In genomic region chr11:115359293-115359692, GRCm38 (mm10) we compare ENCODE assay signal across 11 mouse cellular contexts. TPM values are rescaled to one million over a fixed set of nuclear protein-coding genes. Genes with fewer than 3 reads are reported as not detected.
DNase-seq lines count a peak whose midpoint lies in the region; ATAC-seq lines count a peak whose summit lies in the region.
"Had no signal": no experiment of that assay in that cellular context is flagged by ENCODE, and none has a peak within 500 bp of the region (broad histone marks: within the 10 kb centered on the region; RNA-seq: fewer than 3 reads in every experiment).

No protein-coding gene starts in this region.

- peaks cover 23% of the 10 kb centered on the region for H3K27me3 ChIP-seq in hindbrain, embryonic 13.5 days
- no peaks in the 10 kb centered on the region for H3K27me3 ChIP-seq in midbrain, embryonic 16.5 days (ENCODE audit: control insufficient read depth, insufficient read depth, low read depth, low read length)

- no peak for ATAC-seq in hindbrain, embryonic 13.5 days (ENCODE audit: low FRiP score)
- ATAC-seq in midbrain, embryonic 16.5 days, result no peak

- 0 out of 2 replicates have a peak overlapping the region, but pooled peaks have one; percentile 10 for H3K4me2 ChIP-seq in hindbrain, embryonic 13.5 days
- no peak overlapping the region for H3K4me2 ChIP-seq in midbrain, embryonic 16.5 days (ENCODE audit: low read length)

- 18% methylated on average over 3 of the region's 3 CpGs for WGBS in hindbrain, embryonic 13.5 days
- 37% methylated on average over 3 of the region's 3 CpGs for WGBS in midbrain, embryonic 16.5 days

- H3K4me3 ChIP-seq in hindbrain, embryonic 13.5 days, result no peak overlapping the region
- no peak overlapping the region for H3K4me3 ChIP-seq in midbrain, embryonic 16.5 days (ENCODE audit: low read depth, low read length)

- H3K9ac ChIP-seq in hindbrain, embryonic 13.5 days, result peak overlapping the region; percentile 53
- H3K9ac ChIP-seq in midbrain, embryonic 16.5 days (ENCODE audit: low read depth, low read length), result no peak overlapping the region

- peaks cover 27% of the 10 kb centered on the region for H3K36me3 ChIP-seq in hindbrain, embryonic 13.5 days
- no peaks in the 10 kb centered on the region; the same call in 1 of the 2 replicates for H3K36me3 ChIP-seq in midbrain, embryonic 16.5 days (ENCODE audit: control insufficient read depth, insufficient read depth, low read length)

- DNase-seq in heart, adult 11 months, result peak; percentile 92
- no peak for DNase-seq in heart, adult 9 months (ENCODE audit: low spot score in 2 of 2)
- DNase-seq in R1 (ENCODE audit: low read depth, low spot score), result peak; percentile 70
- DNase-seq in urinary bladder, postnatal 10 days (ENCODE audit: low spot score), result no peak
- no peak for DNase-seq in frontal cortex, adult 2 months (ENCODE audit: extremely low spot score in 1 of 2, low spot score in 1 of 2)
- no peak for DNase-seq in right cerebral cortex, postnatal 4 days
- DNase-seq: kidney, adult 11 months had no signal

- peaks cover 22% of the 10 kb centered on the region for H3K4me1 ChIP-seq in hindbrain, embryonic 13.5 days (replicated peaks)
- H3K4me1 ChIP-seq in midbrain, embryonic 16.5 days (ENCODE audit: control insufficient read depth, insufficient read depth, low read length), result peaks cover 4% of the 10 kb centered on the region

- peak overlapping the region; percentile 73 for H3K27ac ChIP-seq in hindbrain, embryonic 13.5 days
- peak overlapping the region; percentile 39; the same call in 1 of the 2 replicates for H3K27ac ChIP-seq in midbrain, embryonic 16.5 days (ENCODE audit: low read length)

- H3K9me3 ChIP-seq in hindbrain, embryonic 13.5 days, result no peaks in the 10 kb centered on the region
- no peaks in the 10 kb centered on the region for H3K9me3 ChIP-seq in midbrain, embryonic 16.5 days (replicated peaks; ENCODE audit: control insufficient read depth, low read length, poor library complexity, severe bottlenecking)

RNA-seq across cellular contexts. Expression of gene Hid1, which starts 8.3 kb away (rescaled TPM):
- 41.8 and 42.9 TPM in 2 replicates for polyA plus RNA-seq in hindbrain, embryonic 13.5 days (2015; fragmentation: Nextera tagmentation; extraction: Ambion mirVana)
- 68.6 and 75.2 TPM in 2 replicates for polyA plus RNA-seq in midbrain, embryonic 16.5 days (2015; fragmentation: Nextera tagmentation; extraction: Ambion mirVana)
- 97.9 and 106 TPM in 2 replicates for polyA plus RNA-seq in frontal cortex, adult 2 months (2012; rRNA removed)

RNA-seq across cellular contexts. Expression of gene Cdr2l, which starts 22.4 kb away (rescaled TPM):
- polyA plus RNA-seq in hindbrain, embryonic 13.5 days (2015; fragmentation: Nextera tagmentation; extraction: Ambion mirVana), result 22.4 and 23.2 TPM in 2 replicates
- 18.5 and 21.6 TPM in 2 replicates for polyA plus RNA-seq in midbrain, embryonic 16.5 days (2015; fragmentation: Nextera tagmentation; extraction: Ambion mirVana)
- polyA plus RNA-seq in frontal cortex, adult 2 months (2012; rRNA removed), result 22.7 and 23.1 TPM in 2 replicates
- polyA plus RNA-seq: CD4-positive, CD25-positive, alpha-beta regulatory T cell, adult 4 months had no signal

RNA-seq across cellular contexts. Expression of gene Otop3, which starts 24.8 kb away (rescaled TPM):
- 1.00 and 1.1 TPM in 2 replicates for polyA plus RNA-seq in hindbrain, embryonic 13.5 days (2015; fragmentation: Nextera tagmentation; extraction: Ambion mirVana)
- 0.78 and 0.80 TPM in 2 replicates for polyA plus RNA-seq in midbrain, embryonic 16.5 days (2015; fragmentation: Nextera tagmentation; extraction: Ambion mirVana)
- polyA plus RNA-seq in frontal cortex, adult 2 months (2012; rRNA removed), result 0.30 and 0.34 TPM in 2 replicates
- polyA plus RNA-seq: CD4-positive, CD25-positive, alpha-beta regulatory T cell, adult 4 months; liver, adult 2 months had no signal

RNA-seq across cellular contexts. Expression of gene Ush1g, which starts 37.5 kb away (rescaled TPM):
- polyA plus RNA-seq in hindbrain, embryonic 13.5 days (2015; fragmentation: Nextera tagmentation; extraction: Ambion mirVana), result 0.06 and 0.14 TPM in 2 replicates
- 0.10 and 0.20 TPM in 2 replicates for polyA plus RNA-seq in midbrain, embryonic 16.5 days (2015; fragmentation: Nextera tagmentation; extraction: Ambion mirVana)
- 7.8 and 8.6 TPM in 2 replicates for polyA plus RNA-seq in frontal cortex, adult 2 months (2012; rRNA removed)
- polyA plus RNA-seq: CD4-positive, CD25-positive, alpha-beta regulatory T cell, adult 4 months had no signal

RNA-seq across cellular contexts. Expression of gene Mrpl58, which starts 44.3 kb away (rescaled TPM):
- 196 and 205 TPM in 2 replicates for polyA plus RNA-seq in hindbrain, embryonic 13.5 days (2015; fragmentation: Nextera tagmentation; extraction: Ambion mirVana)
- polyA plus RNA-seq in midbrain, embryonic 16.5 days (2015; fragmentation: Nextera tagmentation; extraction: Ambion mirVana), result 173 and 180 TPM in 2 replicates
- polyA plus RNA-seq in frontal cortex, adult 2 months (2012; rRNA removed), result 129 and 134 TPM in 2 replicates

Comparison
In these comparisons a context has a peak if more than half of its experiments do, and no peak if none do; other contexts are left out.
1. DNase-seq: peak in heart, adult 11 months (single experiment) and R1 (single experiment); none in heart, adult 9 months (0 of 2), urinary bladder, postnatal 10 days (single experiment), frontal cortex, adult 2 months (0 of 2) and right cerebral cortex, postnatal 4 days (single experiment).